Mouse (Mus musculus): ENCODE results near the gene Abcg1. TPM values are rescaled to one million over a fixed set of nuclear protein-coding genes. Genes with fewer than 3 reads are reported as not detected.

The Abcg1 gene
- polyA plus RNA-seq, 1 experiment from 2014 or later: 10.1 TPM

DNA sequence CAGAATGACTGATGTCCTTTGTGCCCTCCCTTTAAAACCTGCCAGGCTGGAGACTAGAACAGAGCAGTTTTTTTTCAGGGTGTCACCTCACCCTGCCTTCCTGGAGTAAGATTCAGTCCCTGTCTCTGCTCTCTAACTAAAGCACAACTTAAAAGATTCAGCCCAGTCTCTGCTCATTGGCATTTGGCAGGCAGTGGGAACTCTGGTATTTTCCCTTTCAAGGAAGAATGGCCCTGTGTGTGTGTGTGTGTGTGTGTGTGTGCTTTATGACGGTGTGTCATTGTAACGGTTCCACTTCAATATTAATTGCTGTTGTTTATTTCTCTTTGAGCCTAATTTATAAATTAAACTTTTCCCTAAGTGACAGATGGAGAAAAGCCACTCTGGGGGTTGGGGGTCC, 14.7 kb upstream of the Abcg1 start:
- Histone ChIP-seq H3K36me3 (ENCODE audit: control insufficient read depth, insufficient read depth, low read length) (no peaks in the 10 kb centered on the region), H3K4me1 (ENCODE audit: control insufficient read depth in 2 of 2, insufficient read depth in 2 of 2, low read length in 2 of 2) (peaks cover 0 to 2% of the 10 kb centered on the region in 2 experiments; a peak in 1 of 4 replicates), H3K27me3 (ENCODE audit: control insufficient read depth, insufficient read depth, low read length) (no peaks in the 10 kb centered on the region), H3K27ac (replicated peaks in 1 of 2; ENCODE audit: control insufficient read depth in 1 of 2, insufficient read depth in 1 of 2, low read depth in 2 of 2, low read length in 2 of 2) (no peak overlapping the region), H3K9me3 (ENCODE audit: control insufficient read depth, low read length) (no peaks in the 10 kb centered on the region), H3K4me3 (ENCODE audit: control insufficient read depth in 1 of 2, insufficient read depth in 1 of 2, low read depth in 1 of 2, low read length in 2 of 2) (no peak overlapping the region), H3K9ac (ENCODE audit: low read length) (no peak overlapping the region), H3K4me2 (ENCODE audit: low read length) (no peak overlapping the region)
- WGBS: 72% methylated on average over 2 of the region's 2 CpGs
- no peak for ATAC-seq (ENCODE audit: insufficient number of reproducible peaks, insufficient read depth, low FRiP score, low read depth)

- Histone ChIP-seq H3K9ac (ENCODE audit: low read length) (peak overlapping the region; percentile 70), H3K36me3 (ENCODE audit: control insufficient read depth, insufficient read depth, low read length) (no peaks in the 10 kb centered on the region), H3K4me3 (ENCODE audit: control insufficient read depth in 1 of 2, insufficient read depth in 1 of 2, low read depth in 1 of 2, low read length in 2 of 2) (peak overlapping the region; percentile 51 to 61), H3K4me1 (ENCODE audit: control insufficient read depth in 2 of 2, insufficient read depth in 2 of 2, low read length in 2 of 2) (peaks cover 22 to 34% of the 10 kb centered on the region in 2 experiments), H3K27ac (replicated peaks in 1 of 2; ENCODE audit: control insufficient read depth in 1 of 2, insufficient read depth in 1 of 2, low read depth in 2 of 2, low read length in 2 of 2) (peak overlapping the region; percentile 29 to 35; a peak in 2 of 4 replicates), H3K4me2 (ENCODE audit: low read length) (peak overlapping the region; percentile 84), H3K9me3 (ENCODE audit: control insufficient read depth, low read length) (peaks cover 10% of the 10 kb centered on the region; the same call in 1 of the 2 replicates), H3K27me3 (ENCODE audit: control insufficient read depth, insufficient read depth, low read length) (peaks cover 7% of the 10 kb centered on the region; the same call in 1 of the 2 replicates)
- WGBS: under 1% methylated on average over 31 of the region's 31 CpGs
- ATAC-seq (ENCODE audit: insufficient number of reproducible peaks, insufficient read depth, low FRiP score, low read depth): 0 out of 2 replicates have a peak, but pooled peaks have one; percentile 26
Observed at GRCm38 (mm10) chr17:31057891-31058744, 643 bp downstream of the Abcg1 start.

GRCm38 (mm10) chr17:31058745-31059085, 1.2 kb downstream of the Abcg1 start:
- Histone ChIP-seq H3K27ac (replicated peaks in 1 of 2; ENCODE audit: control insufficient read depth in 1 of 2, insufficient read depth in 1 of 2, low read depth in 2 of 2, low read length in 2 of 2) (peak overlapping the region; percentile 29 to 35; a peak in 2 of 4 replicates), H3K4me2 (ENCODE audit: low read length) (peak overlapping the region; percentile 84), H3K9ac (ENCODE audit: low read length) (peak overlapping the region; percentile 70), H3K9me3 (ENCODE audit: control insufficient read depth, low read length) (peaks cover 4% of the 10 kb centered on the region; the same call in 1 of the 2 replicates), H3K4me3 (ENCODE audit: control insufficient read depth in 1 of 2, insufficient read depth in 1 of 2, low read depth in 1 of 2, low read length in 2 of 2) (peak overlapping the region; percentile 51 to 61), H3K36me3 (ENCODE audit: control insufficient read depth, insufficient read depth, low read length) (no peaks in the 10 kb centered on the region), H3K27me3 (ENCODE audit: control insufficient read depth, insufficient read depth, low read length) (peaks cover 7% of the 10 kb centered on the region; the same call in 1 of the 2 replicates), H3K4me1 (ENCODE audit: control insufficient read depth in 2 of 2, insufficient read depth in 2 of 2, low read length in 2 of 2) (peaks cover 22 to 34% of the 10 kb centered on the region in 2 experiments)
- ATAC-seq (ENCODE audit: insufficient number of reproducible peaks, insufficient read depth, low FRiP score, low read depth): no peak
- whole genome bisulfite sequencing: 3% methylated on average over 13 of the region's 13 CpGs

DNA sequence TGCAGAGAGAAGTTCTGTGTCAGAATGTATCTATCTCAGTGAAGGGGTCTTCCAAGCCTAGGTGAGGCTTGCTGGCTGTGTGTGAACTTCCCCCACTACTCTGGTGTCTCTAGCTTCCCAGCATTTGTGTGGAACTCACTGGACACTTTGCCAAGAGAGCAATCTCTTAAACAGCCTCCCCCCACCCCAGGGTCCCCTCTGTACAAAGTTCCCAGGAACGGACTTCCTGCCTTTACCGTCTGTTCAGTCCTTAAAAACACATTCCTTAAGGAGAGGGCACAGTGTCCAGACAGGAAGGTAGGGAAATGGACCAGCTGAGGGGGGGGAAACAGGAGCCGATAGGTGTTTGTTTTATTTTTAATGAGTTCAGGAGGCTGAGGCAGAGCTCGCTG, 2.7 kb downstream of the Abcg1 start:
- 55% methylated on average over 4 of the region's 4 CpGs for WGBS
- H3K9me3 ChIP-seq (ENCODE audit: control insufficient read depth, low read length): no peaks in the 10 kb centered on the region
- peaks cover 22 to 34% of the 10 kb centered on the region in 2 experiments for H3K4me1 ChIP-seq (ENCODE audit: control insufficient read depth in 2 of 2, insufficient read depth in 2 of 2, low read length in 2 of 2)
- peak overlapping the region in 1 of 2 experiments; percentile 62; a peak in 2 of 4 replicates for H3K27ac ChIP-seq (replicated peaks in 1 of 2; ENCODE audit: control insufficient read depth in 1 of 2, insufficient read depth in 1 of 2, low read depth in 2 of 2, low read length in 2 of 2)
- peaks cover 7% of the 10 kb centered on the region; the same call in 1 of the 2 replicates for H3K27me3 ChIP-seq (ENCODE audit: control insufficient read depth, insufficient read depth, low read length)
- H3K9ac ChIP-seq (ENCODE audit: low read length): no peak overlapping the region
- H3K36me3 ChIP-seq (ENCODE audit: control insufficient read depth, insufficient read depth, low read length): no peaks in the 10 kb centered on the region
- H3K4me3 ChIP-seq (ENCODE audit: control insufficient read depth in 1 of 2, insufficient read depth in 1 of 2, low read depth in 1 of 2, low read length in 2 of 2): no peak overlapping the region
- no peak for ATAC-seq (ENCODE audit: insufficient number of reproducible peaks, insufficient read depth, low FRiP score, low read depth)
- peak overlapping the region; percentile 84 for H3K4me2 ChIP-seq (ENCODE audit: low read length)

DNA sequence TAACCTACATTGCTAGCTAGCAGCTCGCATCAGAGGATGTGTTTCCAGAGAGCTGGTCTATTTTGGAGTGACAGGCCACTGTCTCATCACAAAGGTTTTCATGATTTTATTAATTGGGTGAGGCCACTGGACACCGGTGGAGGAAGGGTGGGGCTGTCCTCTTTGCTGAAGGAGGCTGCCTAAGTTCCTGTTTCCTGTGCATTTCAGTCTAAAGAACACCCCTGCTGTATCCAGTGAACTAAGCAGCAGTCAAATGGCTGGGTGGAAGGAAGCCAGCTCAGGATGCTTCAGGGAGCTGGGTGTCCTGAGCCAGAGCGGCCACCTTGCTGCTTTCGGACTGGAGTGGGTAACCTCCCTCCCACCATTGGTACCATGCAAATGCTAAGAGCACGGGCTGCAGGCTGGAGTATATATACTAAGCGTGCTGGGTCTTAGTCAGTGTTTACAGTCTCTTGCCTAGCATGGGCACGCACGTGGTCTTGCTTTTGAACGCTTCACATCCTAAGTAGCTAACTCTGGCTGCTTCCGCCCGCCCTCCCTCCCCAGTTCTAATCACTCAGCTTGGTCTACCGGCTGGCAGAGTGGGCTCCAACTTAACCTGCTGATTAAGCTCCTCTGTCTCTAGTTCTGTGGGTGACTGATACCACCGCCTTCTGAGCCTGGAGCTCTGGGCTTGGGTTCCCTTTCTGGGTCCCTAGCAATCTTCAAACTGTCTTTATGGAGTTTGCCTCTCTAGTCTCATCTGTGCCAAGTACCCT, 3.3 kb downstream of the Abcg1 start:
- no peak overlapping the region for H3K4me3 ChIP-seq (ENCODE audit: control insufficient read depth in 1 of 2, insufficient read depth in 1 of 2, low read depth in 1 of 2, low read length in 2 of 2)
- 50% methylated on average over 13 of the region's 13 CpGs for WGBS
- H3K27ac ChIP-seq (replicated peaks in 1 of 2; ENCODE audit: control insufficient read depth in 1 of 2, insufficient read depth in 1 of 2, low read depth in 2 of 2, low read length in 2 of 2): peak overlapping the region; percentile 46 to 62; a peak in 3 of 4 replicates
- H3K9ac ChIP-seq (ENCODE audit: low read length): no peak overlapping the region
- H3K36me3 ChIP-seq (ENCODE audit: control insufficient read depth, insufficient read depth, low read length): 0 out of 2 replicates have a peak, but pooled peaks cover 4% of the 10 kb centered on the region
- H3K4me2 ChIP-seq (ENCODE audit: low read length): peak overlapping the region; percentile 84
- no peaks in the 10 kb centered on the region for H3K9me3 ChIP-seq (ENCODE audit: control insufficient read depth, low read length)
- H3K4me1 ChIP-seq (ENCODE audit: control insufficient read depth in 2 of 2, insufficient read depth in 2 of 2, low read length in 2 of 2): peaks cover 22 to 34% of the 10 kb centered on the region in 2 experiments
- peaks cover 7% of the 10 kb centered on the region; the same call in 1 of the 2 replicates for H3K27me3 ChIP-seq (ENCODE audit: control insufficient read depth, insufficient read depth, low read length)
- no peak for ATAC-seq (ENCODE audit: insufficient number of reproducible peaks, insufficient read depth, low FRiP score, low read depth)

DNA sequence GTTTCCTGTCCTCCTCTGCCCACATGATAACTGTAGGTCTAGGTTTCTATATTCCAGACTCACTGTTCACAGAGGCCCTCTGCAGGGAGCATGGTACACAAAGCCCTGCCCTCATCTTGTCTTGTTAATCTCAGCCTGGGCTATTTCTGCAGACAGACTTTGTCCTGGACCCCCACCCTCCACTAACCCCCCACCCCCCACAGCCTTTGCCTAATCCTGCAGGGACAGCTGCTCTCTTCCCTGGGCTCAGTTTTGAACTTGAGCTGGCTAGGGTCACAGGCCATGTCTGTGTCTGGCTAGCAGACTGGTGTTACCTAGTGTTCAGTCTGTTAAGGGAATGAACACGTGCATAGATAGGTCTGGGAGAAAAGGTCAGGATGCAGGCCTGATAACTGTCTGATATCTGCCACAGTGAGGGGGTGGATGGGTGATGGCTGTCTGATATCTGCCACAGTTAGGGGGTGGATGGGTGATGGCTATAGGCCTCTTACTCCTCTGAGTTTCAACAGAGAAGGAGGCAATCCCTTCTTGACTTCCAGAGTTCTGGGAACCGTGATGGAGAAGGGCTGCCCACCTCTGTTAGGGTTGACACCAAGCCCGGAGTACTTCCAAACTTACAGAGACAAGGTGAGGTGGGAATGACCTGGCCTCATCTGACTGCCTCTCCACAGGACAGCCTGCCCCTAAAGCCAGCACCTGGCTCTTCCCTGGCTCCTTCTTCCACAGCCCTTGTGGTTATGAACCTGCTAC, 4.0 kb downstream of the Abcg1 start:
- WGBS: 57% methylated on average over 3 of the region's 3 CpGs
- H3K27me3 ChIP-seq (ENCODE audit: control insufficient read depth, insufficient read depth, low read length): peaks cover 7% of the 10 kb centered on the region; the same call in 1 of the 2 replicates
- H3K4me2 ChIP-seq (ENCODE audit: low read length): no peak overlapping the region
- 0 out of 2 replicates have a peak, but pooled peaks cover 5% of the 10 kb centered on the region for H3K36me3 ChIP-seq (ENCODE audit: control insufficient read depth, insufficient read depth, low read length)
- H3K4me1 ChIP-seq (ENCODE audit: control insufficient read depth in 2 of 2, insufficient read depth in 2 of 2, low read length in 2 of 2): peaks cover 22 to 34% of the 10 kb centered on the region in 2 experiments
- no peaks in the 10 kb centered on the region for H3K9me3 ChIP-seq (ENCODE audit: control insufficient read depth, low read length)
- H3K4me3 ChIP-seq (ENCODE audit: control insufficient read depth in 1 of 2, insufficient read depth in 1 of 2, low read depth in 1 of 2, low read length in 2 of 2): no peak overlapping the region
- H3K27ac ChIP-seq (replicated peaks in 1 of 2; ENCODE audit: control insufficient read depth in 1 of 2, insufficient read depth in 1 of 2, low read depth in 2 of 2, low read length in 2 of 2): peak overlapping the region in 1 of 2 experiments; percentile 62; a peak in 2 of 4 replicates
- H3K9ac ChIP-seq (ENCODE audit: low read length): no peak overlapping the region
- no peak for ATAC-seq (ENCODE audit: insufficient number of reproducible peaks, insufficient read depth, low FRiP score, low read depth)

DNA sequence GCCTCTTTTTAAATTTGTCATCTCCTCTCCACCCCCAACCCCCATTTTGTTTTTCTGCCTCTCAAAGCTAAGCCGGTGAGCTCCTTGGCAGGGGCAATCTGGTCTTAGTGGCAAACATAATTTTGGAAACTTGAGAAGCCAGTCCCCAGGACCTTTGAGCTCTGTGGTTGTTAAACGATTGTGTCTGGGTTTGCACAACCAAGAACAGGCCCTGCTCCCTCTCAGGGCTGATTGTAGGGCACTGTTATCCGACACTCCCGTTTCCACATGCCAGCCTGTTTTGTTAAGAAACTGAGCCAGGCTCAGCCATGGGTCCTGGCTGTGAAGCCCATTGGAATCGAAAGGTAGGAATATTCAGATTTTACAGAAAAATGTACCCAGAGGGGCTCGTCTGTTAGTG, 8.6 kb downstream of the Abcg1 start:
- Histone ChIP-seq H3K4me2 (ENCODE audit: low read length) (no peak overlapping the region), H3K27ac (replicated peaks in 1 of 2; ENCODE audit: control insufficient read depth in 1 of 2, insufficient read depth in 1 of 2, low read depth in 2 of 2, low read length in 2 of 2) (no peak overlapping the region), H3K4me1 (ENCODE audit: control insufficient read depth in 2 of 2, insufficient read depth in 2 of 2, low read length in 2 of 2) (peaks cover 22 to 36% of the 10 kb centered on the region in 2 experiments), H3K9me3 (ENCODE audit: control insufficient read depth, low read length) (no peaks in the 10 kb centered on the region), H3K36me3 (ENCODE audit: control insufficient read depth, insufficient read depth, low read length) (0 out of 2 replicates have a peak, but pooled peaks cover 5% of the 10 kb centered on the region), H3K9ac (ENCODE audit: low read length) (no peak overlapping the region), H3K4me3 (ENCODE audit: control insufficient read depth in 1 of 2, insufficient read depth in 1 of 2, low read depth in 1 of 2, low read length in 2 of 2) (no peak overlapping the region), H3K27me3 (ENCODE audit: control insufficient read depth, insufficient read depth, low read length) (no peaks in the 10 kb centered on the region)
- no peak for ATAC-seq (ENCODE audit: insufficient number of reproducible peaks, insufficient read depth, low FRiP score, low read depth)
- 79% methylated on average over 6 of the region's 6 CpGs for WGBS
